Mouse (Mus musculus): ENCODE results near the gene Slc39a10.

DNA sequence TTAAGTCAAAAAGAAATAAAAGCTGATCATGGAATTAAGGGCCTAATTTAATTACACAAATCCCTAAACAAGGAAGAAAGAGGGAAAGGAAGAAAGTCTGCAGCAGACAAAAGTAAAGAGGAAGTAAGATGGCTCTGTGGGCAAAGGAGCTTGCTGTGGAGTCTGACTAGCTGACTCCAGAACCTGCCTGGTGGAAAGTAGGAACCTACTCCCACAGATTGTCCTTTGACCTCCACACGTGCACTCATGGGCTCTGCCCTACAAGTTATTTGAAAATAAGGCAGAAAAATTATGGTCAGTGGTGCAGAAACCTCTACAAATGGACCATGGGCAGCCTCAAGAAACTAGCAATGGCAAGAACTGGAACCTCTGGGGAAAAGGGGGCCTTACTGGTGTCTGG is 32.6 kb downstream of the Slc39a10 start:
- TF ChIP-seq CTCF (IDR thresholded peaks at IDR 0.05; ENCODE audit: low read depth) = no peak
- no peak for TF ChIP-seq EP300 (optimal IDR thresholded peaks at IDR 0.05)
